Mouse (Mus musculus) megakaryocyte, embryonic 14.5 days (primary cell): ENCODE measurements around the gene Ccdc151.

ENCODE experiments used
- FLI1 ChIP-seq: IDR thresholded peaks from 2 replicates; pipeline ENCODE4 v1.6.1; 2012; ENCODE audit warnings: low read length, inconsistent platforms, mixed read lengths
- GATA1 ChIP-seq: IDR thresholded peaks from 3 replicates; pipeline ENCODE4 v1.6.1; 2012; ENCODE audit warnings: mixed read lengths, low read length, inconsistent platforms, borderline replicate concordance

DNA sequence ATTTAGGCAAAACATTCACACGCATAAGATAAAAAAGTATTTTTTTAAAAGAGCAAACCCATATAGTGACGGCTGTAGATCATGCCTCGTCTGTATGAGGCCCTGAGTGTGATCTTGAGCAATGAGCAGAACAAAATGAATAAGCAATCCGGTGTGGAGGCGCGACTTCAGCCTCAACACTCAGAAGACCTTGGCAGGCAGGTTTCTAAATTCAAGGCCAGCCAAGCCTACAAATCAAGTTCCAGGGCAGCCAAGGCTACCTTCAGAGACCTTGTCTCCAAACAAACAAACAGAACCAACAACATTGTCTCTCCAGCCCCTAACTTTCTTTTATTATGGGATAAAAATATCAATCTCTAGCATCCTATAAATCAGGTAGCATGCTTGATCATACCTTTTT lies 2.1 kb downstream of the Ccdc151 start:
- TF ChIP-seq GATA1 (no peak), FLI1 (no peak)
